8 mouse cellular contexts compared by ENCODE assay signal in genomic region chr12:72417762-72418161, GRCm38 (mm10). TPM values are rescaled to one million over a fixed set of nuclear protein-coding genes. Genes with fewer than 3 reads are reported as not detected.
A peak's percentile ranks its signal among the peaks of the same experiment; 100 is the strongest.
DNase-seq lines count a peak whose midpoint lies in the region; ATAC-seq and TF ChIP-seq lines count a peak whose summit lies in the region.

No protein-coding gene starts in this region.

- TF ChIP-seq POLR2A in small intestine, adult 2 months (IDR thresholded peaks at IDR 0.05; ENCODE audit: low read depth, low read length), result no peak

- H3K9ac ChIP-seq in heart, postnatal 0 days (replicated peaks; ENCODE audit: low read depth, low read length), result no peak overlapping the region
- no peak overlapping the region for H3K9ac ChIP-seq in heart, embryonic 12.5 days
- H3K9ac ChIP-seq in neural tube, embryonic 11.5 days (ENCODE audit: low read length), result no peak overlapping the region
- no peak overlapping the region for H3K9ac ChIP-seq in neural tube, embryonic 15.5 days (replicated peaks)

- H3K4me3 ChIP-seq in heart, postnatal 0 days (ENCODE audit: low read depth, low read length), result no peak overlapping the region
- H3K4me3 ChIP-seq in heart, embryonic 12.5 days, result no peak overlapping the region
- no peak overlapping the region for H3K4me3 ChIP-seq in neural tube, embryonic 11.5 days (ENCODE audit: low read depth, low read length)
- no peak overlapping the region for H3K4me3 ChIP-seq in neural tube, embryonic 15.5 days (replicated peaks)
- H3K4me3 ChIP-seq in small intestine, adult 2 months (ENCODE audit: low read depth, low read length), result no peak overlapping the region

- TF ChIP-seq EP300 in heart, postnatal 0 days (IDR thresholded peaks at IDR 0.05; ENCODE audit: low read depth), result no peak

- 26% methylated on average over 3 of the region's 3 CpGs for WGBS in heart, postnatal 0 days
- WGBS in heart, embryonic 12.5 days, result 26% methylated on average over 3 of the region's 3 CpGs
- 34% methylated on average over 3 of the region's 3 CpGs for WGBS in neural tube, embryonic 11.5 days
- WGBS in neural tube, embryonic 15.5 days, result 33% methylated on average over 3 of the region's 3 CpGs
- WGBS in small intestine, adult 2 months, result 30% methylated on average over 3 of the region's 3 CpGs

- no peak for DNase-seq in heart, postnatal 0 days (ENCODE audit: low spot score)
- DNase-seq in neural tube, embryonic 11.5 days (ENCODE audit: low spot score), result peak; percentile 36
- peak; percentile 67 to 68 for DNase-seq in cerebellum, postnatal 10 days
- DNase-seq in thymus, postnatal 14 days, result no peak
- no peak for DNase-seq in gastrocnemius, postnatal 36 days

- TF ChIP-seq CTCF in heart, postnatal 0 days (IDR thresholded peaks at IDR 0.05; ENCODE audit: low read depth), result peak; percentile 33
- TF ChIP-seq CTCF in small intestine, adult 2 months (IDR thresholded peaks at IDR 0.05; ENCODE audit: extremely low read depth, insufficient read length, insufficient replicate concordance, low read depth, low read length), result peak; percentile 12; the same call in 1 of the 2 replicates

- no peak for ATAC-seq in heart, postnatal 0 days (ENCODE audit: insufficient read depth, low read depth)
- no peak for ATAC-seq in heart, embryonic 12.5 days (ENCODE audit: insufficient number of reproducible peaks, low FRiP score)
- ATAC-seq in neural tube, embryonic 11.5 days (ENCODE audit: insufficient read depth, low FRiP score, low TSS enrichment), result no peak
- ATAC-seq in neural tube, embryonic 15.5 days (ENCODE audit: low FRiP score), result no peak

- H3K9me3 ChIP-seq in heart, postnatal 0 days (replicated peaks; ENCODE audit: control insufficient read depth, low read length), result no peaks in the 10 kb centered on the region
- H3K9me3 ChIP-seq in heart, embryonic 12.5 days (replicated peaks), result 0 out of 2 replicates have a peak, but pooled peaks cover 5% of the 10 kb centered on the region
- no peaks in the 10 kb centered on the region for H3K9me3 ChIP-seq in neural tube, embryonic 11.5 days (ENCODE audit: control insufficient read depth, low read length)
- H3K9me3 ChIP-seq in neural tube, embryonic 15.5 days (replicated peaks), result no peaks in the 10 kb centered on the region

- H3K36me3 ChIP-seq in heart, postnatal 0 days (replicated peaks; ENCODE audit: control insufficient read depth, insufficient read depth, low read length), result no peaks in the 10 kb centered on the region
- no peaks in the 10 kb centered on the region for H3K36me3 ChIP-seq in heart, embryonic 12.5 days
- H3K36me3 ChIP-seq in neural tube, embryonic 11.5 days (ENCODE audit: control insufficient read depth, insufficient read depth, low read length), result no peaks in the 10 kb centered on the region
- H3K36me3 ChIP-seq in neural tube, embryonic 15.5 days, result no peaks in the 10 kb centered on the region
- H3K36me3 ChIP-seq in small intestine, adult 2 months (ENCODE audit: control insufficient read depth, insufficient read depth, low read length), result no peaks in the 10 kb centered on the region

- no peaks in the 10 kb centered on the region for H3K27me3 ChIP-seq in heart, postnatal 0 days (ENCODE audit: control insufficient read depth, insufficient read depth, low read length)
- no peaks in the 10 kb centered on the region for H3K27me3 ChIP-seq in heart, embryonic 12.5 days (replicated peaks)
- H3K27me3 ChIP-seq in neural tube, embryonic 11.5 days (ENCODE audit: control insufficient read depth, insufficient read depth, low read length), result no peaks in the 10 kb centered on the region
- H3K27me3 ChIP-seq in neural tube, embryonic 15.5 days (replicated peaks), result no peaks in the 10 kb centered on the region
- H3K27me3 ChIP-seq in small intestine, adult 2 months (ENCODE audit: control insufficient read depth, insufficient read depth, low read length), result no peaks in the 10 kb centered on the region

- no peak overlapping the region for H3K4me2 ChIP-seq in heart, postnatal 0 days (ENCODE audit: low read depth, low read length)
- H3K4me2 ChIP-seq in heart, embryonic 12.5 days, result no peak overlapping the region
- no peak overlapping the region for H3K4me2 ChIP-seq in neural tube, embryonic 11.5 days (ENCODE audit: low read depth)
- H3K4me2 ChIP-seq in neural tube, embryonic 15.5 days, result no peak overlapping the region

- intact Hi-C loops in gastrocnemius, postnatal 36 days (cut with DNase I), result no loop called here

- no peak overlapping the region for H3K27ac ChIP-seq in heart, postnatal 0 days (ENCODE audit: low read depth)
- no peak overlapping the region for H3K27ac ChIP-seq in heart, embryonic 12.5 days (ENCODE audit: poor library complexity, severe bottlenecking)
- H3K27ac ChIP-seq in neural tube, embryonic 11.5 days (ENCODE audit: low read depth, low read length), result no peak overlapping the region
- no peak overlapping the region for H3K27ac ChIP-seq in neural tube, embryonic 15.5 days (replicated peaks)
- no peak overlapping the region for H3K27ac ChIP-seq in small intestine, adult 2 months (ENCODE audit: insufficient read depth, low read depth, low read length)

- H3K4me1 ChIP-seq in heart, postnatal 0 days (ENCODE audit: control insufficient read depth, insufficient read depth), result no peaks in the 10 kb centered on the region
- H3K4me1 ChIP-seq in heart, embryonic 12.5 days (replicated peaks), result no peaks in the 10 kb centered on the region
- no peaks in the 10 kb centered on the region for H3K4me1 ChIP-seq in neural tube, embryonic 11.5 days (ENCODE audit: control insufficient read depth, insufficient read depth, low read length)
- H3K4me1 ChIP-seq in neural tube, embryonic 15.5 days, result no peaks in the 10 kb centered on the region
- H3K4me1 ChIP-seq in small intestine, adult 2 months (ENCODE audit: control insufficient read depth, insufficient read depth, insufficient read length, low read length), result no peaks in the 10 kb centered on the region

RNA-seq across cellular contexts. Expression of gene Rtn1, which starts 8.9 kb away (rescaled TPM):
- 11.7 and 20.3 TPM in 2 replicates for total RNA-seq in heart, postnatal 0 days (2014; rRNA removed; ENCODE audit: low replicate concordance)
- 6.5 and 7.5 TPM in 2 replicates for polyA plus RNA-seq in heart, postnatal 0 days (2015; fragmentation: Nextera tagmentation; extraction: Ambion mirVana)
- 18.4 and 20.1 TPM in 2 replicates for polyA plus RNA-seq in heart, embryonic 12.5 days (2016; fragmentation: Nextera tagmentation; extraction: Ambion mirVana)
- 446 and 504 TPM in 2 replicates for polyA plus RNA-seq in neural tube, embryonic 11.5 days (2014; fragmentation: Nextera tagmentation; extraction: Ambion mirVana)
- polyA plus RNA-seq in neural tube, embryonic 15.5 days (2015; fragmentation: Nextera tagmentation; extraction: Ambion mirVana), result 2,686 and 3,326 TPM in 2 replicates
- 3.1 and 4.1 TPM in 2 replicates for polyA plus RNA-seq in small intestine, adult 2 months (2012; rRNA removed)
- total RNA-seq in gastrocnemius, postnatal 36 days (2021), result 1 to 10 TPM; 1.0 to 1.1 TPM

RNA-seq across cellular contexts. Expression of gene Lrrc9, which starts 23.9 kb away (rescaled TPM):
- 0.46 and 0.76 TPM in 2 replicates for total RNA-seq in heart, postnatal 0 days (2014; rRNA removed; ENCODE audit: low replicate concordance)
- 0.31 and 0.51 TPM in 2 replicates for polyA plus RNA-seq in heart, postnatal 0 days (2015; fragmentation: Nextera tagmentation; extraction: Ambion mirVana)
- 1.6 and 1.8 TPM in 2 replicates for polyA plus RNA-seq in heart, embryonic 12.5 days (2016; fragmentation: Nextera tagmentation; extraction: Ambion mirVana)
- polyA plus RNA-seq in neural tube, embryonic 11.5 days (2014; fragmentation: Nextera tagmentation; extraction: Ambion mirVana), result 2.7 TPM in 2 replicates
- 3.6 and 3.7 TPM in 2 replicates for polyA plus RNA-seq in neural tube, embryonic 15.5 days (2015; fragmentation: Nextera tagmentation; extraction: Ambion mirVana)
- polyA plus RNA-seq in small intestine, adult 2 months (2012; rRNA removed), result 0.09 TPM in 1 of 2 replicates, not detected in the other
- under 1 TPM in 1 of 2 experiments, not detected in 1; 0.23 TPM for total RNA-seq in gastrocnemius, postnatal 36 days (2021)

Comparison
In these comparisons a context has a peak if more than half of its experiments do, and no peak if none do; other contexts are left out.
1. DNase-seq: peak in neural tube, embryonic 11.5 days (single experiment) and cerebellum, postnatal 10 days (2 of 2); none in heart, postnatal 0 days (single experiment), thymus, postnatal 14 days (single experiment) and gastrocnemius, postnatal 36 days (0 of 2).
2. RNA of gene Rtn1, which starts 8.9 kb away (polyA plus RNA-seq): 2,686 to 3,326 TPM in neural tube, embryonic 15.5 days and 446 to 504 TPM in neural tube, embryonic 11.5 days; 18.4 to 20.1 TPM in heart, embryonic 12.5 days, 6.5 to 7.5 TPM in heart, postnatal 0 days and 3.1 to 4.1 TPM in small intestine, adult 2 months; every median in the first group is over 10 times any median in the second.